Mouse (Mus musculus) heart, postnatal 0 days (tissue): ENCODE results near the gene Sorbs2.

Experiments used
- CTCF ChIP-seq: IDR thresholded peaks from 2 replicates; pipeline ENCODE4 v1.5.1; 2016; ENCODE audit warnings: antibody characterized with exemption, control low read depth, low read depth
- EP300 ChIP-seq: IDR thresholded peaks from 2 replicates; pipeline ENCODE4 v1.6.1; 2016; ENCODE audit warnings: antibody characterized with exemption, low read depth

DNA sequence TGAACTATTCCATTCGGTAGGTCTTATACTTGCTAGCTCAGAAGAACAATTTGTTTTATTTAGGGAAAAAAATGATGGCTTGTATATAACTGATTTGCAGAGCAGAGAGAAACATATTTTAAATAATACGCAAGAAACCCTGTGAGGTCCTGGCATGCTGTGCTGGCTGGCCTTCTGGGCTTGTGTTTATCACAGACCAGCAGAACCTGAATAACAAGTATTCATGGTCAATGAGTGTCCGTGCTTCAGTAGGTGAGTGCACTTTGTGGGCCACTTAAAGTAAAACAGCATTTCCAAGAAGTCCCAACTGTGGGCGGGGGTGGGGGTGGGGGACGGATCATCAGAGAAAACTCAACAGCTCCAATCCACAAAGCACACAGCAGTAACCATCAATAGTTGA is 107.0 kb downstream of the Sorbs2 start:
- no peak for TF ChIP-seq CTCF
- TF ChIP-seq EP300 = no peak
